Mouse (Mus musculus) fibroblast of lung, adult 2 months (primary cell): ENCODE results near the gene Rcn3.
"Not testable (repeated sequence)": the region's sequence is repeated elsewhere in the genome, so short reads cannot be mapped to it uniquely, and the experiment has no call there.

Source experiments
- DNase-seq: peaks from one replicate; pipeline ENCODE4 v3.0.0-alpha.2; 2011; ENCODE audit warnings: low read depth

Rcn3 gene

DNA sequence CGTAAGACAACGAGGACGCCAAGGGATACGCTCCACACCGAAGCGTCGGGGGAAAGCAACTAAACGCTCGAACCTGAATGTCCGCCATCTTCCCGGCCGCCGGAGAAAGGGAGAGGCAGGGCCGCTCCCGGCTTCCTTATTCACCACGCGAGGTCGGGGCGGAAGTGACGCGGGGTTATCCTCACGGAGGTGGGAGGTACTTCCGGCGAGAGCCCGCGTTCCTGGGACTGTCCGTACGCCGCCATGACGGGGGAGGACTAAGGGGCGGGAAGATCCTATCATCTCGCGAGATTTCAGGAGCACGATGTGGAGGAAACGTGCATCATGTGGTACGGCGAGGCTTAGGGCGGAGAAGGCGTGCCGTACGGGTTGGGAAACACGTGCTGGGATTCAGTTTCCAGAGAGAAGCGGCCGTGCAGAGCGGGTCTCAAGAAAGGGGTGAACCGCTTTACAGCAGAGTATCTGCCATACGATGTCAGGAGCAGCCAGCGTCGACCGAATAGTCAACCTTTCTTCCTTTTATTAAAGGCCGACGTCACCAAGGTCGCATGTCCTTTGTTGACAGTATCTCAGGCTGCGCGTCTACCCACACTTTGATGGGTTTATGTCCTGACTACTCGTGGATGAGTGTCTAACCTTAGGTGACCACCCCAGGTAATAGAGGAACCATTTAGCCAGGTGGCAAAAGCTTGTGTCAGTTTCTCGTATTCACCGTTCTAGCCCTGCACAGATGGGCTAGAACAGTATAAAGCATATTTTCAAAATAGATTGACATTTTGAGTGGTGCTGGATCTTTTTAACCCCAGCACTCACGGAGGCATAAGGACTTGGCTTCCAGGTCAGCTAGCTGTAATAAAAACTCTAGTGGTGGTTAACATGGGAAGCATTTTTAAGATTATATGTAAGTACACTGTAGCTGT is 32.5 kb upstream of the Rcn3 start, which contains the start of gene Rps11:
Gene Rps11, minus strand, starts transcription at position 216 of the 920 bp plus-strand sequence.
- peak; percentile 99 for DNase-seq

DNA sequence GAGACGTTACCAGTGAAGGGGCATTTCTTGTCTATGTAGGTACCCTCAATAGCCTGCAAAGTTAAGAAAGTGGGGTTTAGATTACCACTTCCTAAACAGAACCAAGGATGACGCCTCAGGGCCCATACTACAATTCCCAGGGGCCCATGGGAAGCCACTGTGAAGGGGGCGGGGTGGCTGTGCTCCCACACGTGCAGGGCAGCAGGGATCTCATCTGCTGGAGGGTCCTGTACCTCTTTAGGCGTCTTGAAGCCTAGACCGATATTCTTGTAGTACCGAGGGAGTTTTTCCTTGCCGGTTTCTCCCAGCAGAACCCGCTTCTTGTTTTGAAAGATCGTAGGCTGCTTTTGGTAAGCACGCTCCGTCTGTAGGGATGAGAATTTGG is 31.2 kb upstream of the Rcn3 start:
- no peak for DNase-seq

DNA sequence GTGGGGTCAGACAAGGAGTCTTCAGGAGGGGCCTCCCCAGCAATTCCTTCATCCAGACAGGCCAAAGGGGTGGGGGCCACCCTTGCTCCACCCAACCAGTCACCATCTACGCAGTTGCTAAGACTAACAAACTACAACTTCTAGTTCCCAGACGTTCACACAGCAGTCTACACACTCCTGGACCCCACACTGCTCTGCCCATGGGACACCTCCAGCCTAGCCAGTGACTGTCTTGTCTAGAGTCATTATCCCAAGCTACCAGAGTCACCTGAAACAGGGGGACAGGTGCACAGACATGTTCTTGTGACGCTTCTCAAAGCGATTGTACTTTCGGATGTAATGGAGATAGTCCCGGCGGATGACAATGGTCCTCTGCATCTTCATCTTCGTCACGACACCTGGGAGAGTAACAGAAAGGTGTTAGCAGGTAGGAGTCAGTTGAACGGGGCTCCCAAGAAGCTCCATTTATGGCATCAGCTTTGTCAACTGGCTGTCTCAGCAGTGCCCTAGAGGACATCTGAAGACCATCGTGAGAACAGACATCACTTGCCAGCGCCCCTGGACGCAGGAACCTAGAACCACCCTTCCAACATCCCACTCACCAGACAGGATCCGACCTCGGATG is 30.7 kb upstream of the Rcn3 start:
- no peak for DNase-seq

DNA sequence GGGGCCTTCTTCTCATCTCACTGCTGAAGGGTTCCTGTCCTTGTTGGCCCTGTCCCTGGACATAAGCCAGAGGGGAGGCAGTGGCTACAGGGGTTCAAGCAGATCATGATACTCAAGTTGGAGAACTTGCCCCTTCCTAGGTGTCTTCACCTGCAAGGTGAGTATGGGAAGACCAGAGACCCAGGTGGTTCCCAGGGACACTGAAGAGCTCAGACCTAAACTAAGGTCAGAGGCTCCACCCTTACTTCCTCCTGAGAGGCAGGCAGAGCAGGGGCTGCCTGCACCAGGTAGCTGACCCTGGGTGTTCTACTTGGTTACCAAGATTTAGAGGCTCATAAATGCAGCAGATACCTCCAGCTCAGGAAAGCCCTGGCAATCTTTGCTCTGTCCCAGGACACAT is 29.9 kb upstream of the Rcn3 start:
- DNase-seq: no peak

DNA sequence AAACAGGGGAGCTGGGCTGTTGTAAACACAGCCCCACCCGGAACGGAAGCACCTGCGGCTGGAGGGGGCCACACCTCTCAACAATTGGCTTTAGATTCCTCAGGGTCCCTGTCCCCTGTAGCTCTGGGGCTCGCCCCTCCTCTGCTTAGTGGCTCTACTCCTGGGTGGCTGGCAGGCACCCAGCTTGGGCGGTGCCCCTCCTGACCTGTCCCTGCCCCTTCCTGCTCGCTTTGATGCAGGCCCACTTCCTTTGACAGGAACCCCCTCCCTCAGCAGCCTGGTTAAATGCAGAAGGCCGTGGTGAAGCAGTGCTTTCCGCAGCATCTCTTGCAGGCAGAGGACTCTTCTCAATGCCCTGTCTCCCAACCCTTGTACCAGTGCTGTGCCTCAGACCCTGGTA is 29.4 kb upstream of the Rcn3 start:
- no peak for DNase-seq

DNA sequence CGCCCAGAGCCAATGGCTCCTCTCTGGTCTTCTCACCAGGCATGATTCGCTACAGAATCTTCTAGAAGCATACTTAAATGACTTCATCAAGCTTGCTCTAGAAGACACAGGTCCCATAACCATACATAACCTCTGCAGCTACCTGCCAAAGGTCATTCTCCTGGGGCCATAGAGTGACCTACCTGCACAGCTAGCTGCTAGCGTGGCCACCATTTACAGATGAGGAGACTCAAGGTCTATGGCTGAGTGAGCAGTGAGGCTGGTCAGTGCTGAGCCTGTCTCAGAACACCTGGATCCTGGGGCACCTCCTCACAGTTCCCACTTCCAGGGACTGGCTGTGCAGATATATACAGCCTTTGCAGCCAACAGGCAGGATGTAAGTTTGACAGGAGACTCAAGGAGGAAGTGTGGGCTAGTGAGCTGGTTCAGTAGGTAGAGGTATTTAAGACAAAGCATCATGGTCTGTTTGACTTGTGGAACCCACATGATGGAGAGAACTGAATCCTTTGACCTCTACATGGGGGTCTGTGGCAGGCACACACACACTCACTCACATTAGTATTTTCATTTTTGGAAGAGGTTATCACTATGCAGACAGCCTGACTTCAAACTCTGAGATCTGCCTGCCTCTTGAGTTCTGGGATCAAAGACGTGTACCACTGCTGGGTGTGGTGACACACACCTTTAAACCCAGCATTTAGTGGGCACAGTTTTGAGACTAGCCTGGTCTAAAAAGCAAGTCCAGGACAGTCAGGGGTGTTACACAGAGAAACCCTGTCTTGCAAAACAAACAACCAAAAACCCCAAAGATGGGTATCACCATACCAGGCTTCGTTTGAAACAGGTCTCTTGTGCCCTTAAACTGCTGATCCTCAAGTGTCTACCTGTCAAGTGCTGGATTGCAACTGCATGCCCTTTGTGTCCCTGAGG is 28.0 kb upstream of the Rcn3 start:
- DNase-seq: no peak

DNA sequence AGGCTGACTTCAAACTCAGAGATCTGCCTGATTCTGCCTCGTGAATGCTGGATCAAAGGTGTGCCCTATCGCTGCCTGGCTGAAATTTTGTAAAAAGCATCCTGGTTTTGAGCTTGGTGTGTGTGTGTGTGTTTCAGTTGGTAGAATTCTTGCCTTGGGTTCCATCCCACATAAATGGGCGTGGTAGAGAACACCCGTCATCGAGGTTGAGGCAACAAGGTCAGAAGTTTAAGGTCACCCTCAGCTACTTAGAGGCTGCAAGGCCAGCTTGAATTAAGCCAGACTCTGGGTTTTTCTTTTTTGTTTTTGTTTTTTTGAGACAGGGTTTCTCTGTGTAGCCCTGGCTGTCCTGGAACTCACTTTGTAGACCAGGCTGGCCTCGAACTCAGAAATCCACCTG is 26.3 kb upstream of the Rcn3 start:
- no peak for DNase-seq

DNA sequence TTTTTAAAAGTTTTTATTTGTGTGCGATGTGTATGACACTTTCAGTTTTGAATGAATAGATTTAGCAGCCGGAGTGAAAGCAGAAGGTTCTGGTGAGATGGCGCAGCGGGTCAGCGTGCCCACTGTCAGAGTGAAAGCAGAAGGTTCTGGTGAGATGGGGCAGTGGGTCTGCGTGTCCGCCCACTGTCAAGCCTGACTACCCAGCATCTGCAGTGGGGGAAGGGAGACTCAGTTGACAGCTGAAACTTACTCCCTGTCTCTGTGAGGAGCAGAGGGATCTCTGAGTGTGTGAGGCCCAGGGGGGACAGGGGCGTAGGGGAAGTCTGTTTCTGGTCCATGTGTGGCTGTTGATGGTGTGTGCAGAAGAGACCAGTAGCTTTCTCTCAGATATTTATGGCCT is 25.5 kb upstream of the Rcn3 start:
- DNase-seq: no peak

DNA sequence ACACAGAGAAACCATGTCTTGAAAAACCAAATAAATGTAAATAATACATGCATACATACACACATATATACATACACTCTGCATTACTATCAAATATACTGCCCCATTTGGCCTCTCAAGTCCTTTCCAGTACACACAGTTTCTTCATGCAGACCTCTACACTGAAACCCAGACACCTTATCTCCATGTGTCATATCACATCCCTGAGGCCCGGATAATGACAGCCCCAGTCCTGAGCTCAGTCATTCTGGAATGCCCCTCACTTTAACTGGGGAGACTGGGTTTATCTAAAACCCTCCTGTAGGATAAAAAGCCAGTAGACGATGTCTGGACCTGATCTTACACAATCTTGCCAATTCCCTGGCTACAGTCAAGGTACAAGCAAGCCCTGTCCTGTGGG is 21.5 kb upstream of the Rcn3 start:
- no peak for DNase-seq

DNA sequence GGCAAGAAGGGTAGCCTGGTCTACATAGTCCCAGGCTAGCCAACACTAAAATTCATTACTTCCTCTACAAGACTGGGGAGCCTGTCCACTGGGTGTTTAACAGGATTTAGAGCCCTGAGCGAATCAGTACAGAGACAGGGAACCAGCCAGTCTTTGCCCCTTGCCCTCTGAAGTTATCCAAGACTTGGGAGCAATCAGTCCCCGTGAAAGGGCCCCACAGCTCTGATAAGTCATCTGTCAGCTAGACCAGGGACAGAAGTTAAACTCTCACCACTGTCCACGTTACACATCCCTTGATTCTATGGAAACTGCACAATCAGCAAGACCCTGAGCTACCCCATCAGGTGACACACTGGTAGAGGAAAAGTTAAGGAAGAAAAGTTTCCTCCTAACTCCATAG is 20.5 kb upstream of the Rcn3 start:
- no peak for DNase-seq

DNA sequence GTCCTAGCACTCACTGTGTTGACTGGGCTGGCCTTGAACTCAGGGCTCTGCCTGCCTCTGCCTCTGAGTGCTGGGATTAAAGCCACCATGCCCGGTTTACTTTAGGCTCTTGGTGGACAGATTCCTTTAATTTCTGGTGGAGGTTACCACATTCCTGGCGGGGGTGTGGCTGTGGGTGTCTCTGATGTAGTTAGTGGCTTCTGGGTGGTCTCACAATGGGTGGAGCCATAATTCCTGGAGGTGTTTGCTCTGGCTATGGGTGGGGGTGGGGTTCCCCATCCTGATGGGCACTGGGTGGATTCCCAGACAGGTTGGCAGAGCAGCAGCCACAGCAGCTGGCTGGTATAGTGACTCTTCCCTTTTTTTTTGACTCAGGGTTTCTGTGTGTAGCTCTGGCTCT is 19.9 kb upstream of the Rcn3 start:
- DNase-seq: no peak

DNA sequence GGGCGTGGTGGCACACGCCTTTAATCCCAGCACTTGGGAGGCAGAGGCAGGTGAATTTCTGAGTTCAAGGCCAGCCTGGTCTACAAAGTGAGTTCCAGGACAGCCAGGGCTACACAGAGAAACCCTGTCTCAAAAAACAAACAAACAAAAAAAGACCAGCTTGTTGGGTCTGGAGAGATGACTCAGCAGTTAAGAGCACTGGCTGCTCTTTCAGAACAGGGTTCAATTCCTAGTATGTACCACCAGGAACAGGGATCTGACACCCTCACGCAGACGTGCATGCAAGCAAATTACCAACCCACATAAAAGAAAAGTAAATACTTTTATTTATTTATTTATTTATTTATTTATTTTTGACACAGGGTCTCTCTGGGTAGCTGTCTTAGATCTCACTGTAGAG is 18.1 kb upstream of the Rcn3 start:
- not testable (repeated sequence) for DNase-seq

DNA sequence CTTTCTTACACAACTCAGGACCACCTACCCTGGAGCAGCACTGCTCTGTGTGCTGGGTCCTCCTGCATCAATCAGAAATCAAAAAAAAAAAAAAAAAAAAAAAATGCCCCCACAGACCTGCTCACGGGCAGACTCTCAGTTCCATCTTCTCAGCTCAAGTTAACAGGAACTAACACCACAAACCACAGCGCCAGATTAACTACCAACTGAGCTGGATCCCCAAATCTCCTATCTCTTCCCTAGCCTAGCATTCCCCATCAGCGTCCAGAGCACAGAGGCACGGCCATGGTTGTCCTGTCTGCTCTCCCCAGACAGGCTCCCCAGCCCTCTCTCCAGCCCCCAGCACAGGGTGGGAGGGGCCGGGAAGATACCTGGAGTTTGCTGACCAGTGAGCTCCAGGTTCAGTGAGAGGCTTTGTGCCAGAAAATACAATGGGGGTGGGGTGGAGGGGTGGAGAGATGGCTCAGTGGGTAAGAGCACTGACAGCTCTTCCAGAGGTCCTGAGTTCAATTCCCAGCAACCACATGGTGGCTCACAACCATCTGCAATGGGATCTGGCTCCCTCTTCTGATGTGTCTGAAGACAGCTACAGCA is 15.1 kb upstream of the Rcn3 start:
- no peak for DNase-seq

DNA sequence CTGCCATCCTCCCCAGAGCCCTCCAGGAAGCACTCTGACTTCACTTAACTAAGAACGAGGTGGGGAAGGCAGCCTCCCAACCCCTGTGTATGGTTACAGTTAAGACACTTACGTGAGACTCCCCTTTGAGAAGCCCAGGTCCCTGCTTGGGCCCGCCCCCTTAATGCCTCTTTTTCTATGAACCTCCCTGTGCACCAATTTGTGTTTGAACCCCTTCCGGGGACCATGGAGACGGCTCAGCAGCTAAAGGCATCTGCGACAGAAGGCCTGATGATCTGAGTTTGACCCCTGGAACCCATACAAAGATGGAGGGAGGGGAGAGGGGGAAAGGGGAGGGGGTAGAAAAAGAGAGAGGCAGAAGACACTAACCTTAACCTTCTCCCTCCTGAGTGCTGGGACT is 14.4 kb upstream of the Rcn3 start:
- DNase-seq: no peak

DNA sequence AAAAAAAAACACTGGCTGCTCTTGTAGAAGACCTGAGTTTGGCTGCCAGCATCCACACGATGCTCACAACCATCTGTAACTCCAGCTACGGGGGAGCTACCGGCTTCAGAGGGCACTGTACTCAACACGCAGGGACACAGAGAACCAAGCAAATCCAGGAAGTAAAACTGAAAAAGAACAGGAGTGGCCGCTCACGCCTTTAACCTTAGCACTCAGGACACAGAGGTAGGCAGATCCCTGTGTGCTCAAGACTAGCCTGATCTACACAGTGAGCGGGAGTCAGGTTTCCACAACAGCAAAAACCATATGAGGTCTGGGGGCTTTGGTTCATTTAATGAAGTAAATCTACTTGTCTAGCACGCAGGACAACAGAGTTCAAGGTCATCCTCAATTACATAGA is 13.5 kb upstream of the Rcn3 start:
- no peak for DNase-seq

DNA sequence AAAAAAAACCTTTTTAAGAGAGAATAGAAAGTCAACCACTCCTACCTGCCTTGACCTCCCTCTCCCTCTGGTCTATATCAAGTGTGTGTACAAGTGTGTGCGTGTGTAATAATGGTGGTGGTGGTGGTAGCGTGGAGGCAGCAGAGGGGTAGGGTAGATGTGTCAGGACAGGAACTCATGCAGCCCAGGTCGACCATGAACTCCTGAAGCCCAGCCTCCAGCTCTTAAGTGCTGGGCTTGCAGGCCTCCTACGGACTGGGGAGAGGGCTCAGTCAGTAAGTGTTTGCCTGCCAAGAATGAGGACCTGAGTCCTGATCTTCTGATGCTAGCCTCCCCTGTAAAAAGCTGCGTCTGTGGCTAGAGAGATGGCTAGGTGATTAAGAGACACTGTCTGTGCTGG is 12.9 kb upstream of the Rcn3 start:
- no peak for DNase-seq

DNA sequence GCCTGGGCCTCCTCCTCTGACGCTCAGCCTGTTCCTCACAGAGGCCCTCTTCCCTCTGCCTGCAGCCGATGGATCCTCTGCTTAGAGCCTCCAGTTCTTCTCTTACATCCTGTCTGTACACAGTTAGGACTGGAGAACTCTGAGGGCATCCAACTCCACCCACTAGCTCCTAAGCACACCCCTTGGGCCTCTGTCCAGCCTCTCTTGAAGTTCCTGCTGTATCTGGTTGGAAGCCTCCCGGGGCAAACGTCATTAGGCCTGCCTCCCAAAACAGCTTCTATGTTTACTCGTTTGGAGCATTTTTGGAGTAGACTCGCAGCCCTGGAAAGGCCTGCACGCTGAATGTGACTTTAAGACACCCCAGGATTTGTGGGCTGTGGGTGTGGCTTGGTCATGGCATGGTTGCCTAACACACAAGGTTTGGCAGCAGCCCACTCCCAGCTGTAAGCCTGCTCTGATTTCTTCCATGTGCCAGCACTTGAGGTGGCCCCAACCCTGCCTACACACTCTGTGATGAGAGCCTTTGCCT is 11.7 kb upstream of the Rcn3 start, which contains the start of gene Fcgrt:
Gene Fcgrt, minus strand, starts transcription at position 200 of the 529 bp plus-strand sequence.
- peak; percentile 100 for DNase-seq

DNA sequence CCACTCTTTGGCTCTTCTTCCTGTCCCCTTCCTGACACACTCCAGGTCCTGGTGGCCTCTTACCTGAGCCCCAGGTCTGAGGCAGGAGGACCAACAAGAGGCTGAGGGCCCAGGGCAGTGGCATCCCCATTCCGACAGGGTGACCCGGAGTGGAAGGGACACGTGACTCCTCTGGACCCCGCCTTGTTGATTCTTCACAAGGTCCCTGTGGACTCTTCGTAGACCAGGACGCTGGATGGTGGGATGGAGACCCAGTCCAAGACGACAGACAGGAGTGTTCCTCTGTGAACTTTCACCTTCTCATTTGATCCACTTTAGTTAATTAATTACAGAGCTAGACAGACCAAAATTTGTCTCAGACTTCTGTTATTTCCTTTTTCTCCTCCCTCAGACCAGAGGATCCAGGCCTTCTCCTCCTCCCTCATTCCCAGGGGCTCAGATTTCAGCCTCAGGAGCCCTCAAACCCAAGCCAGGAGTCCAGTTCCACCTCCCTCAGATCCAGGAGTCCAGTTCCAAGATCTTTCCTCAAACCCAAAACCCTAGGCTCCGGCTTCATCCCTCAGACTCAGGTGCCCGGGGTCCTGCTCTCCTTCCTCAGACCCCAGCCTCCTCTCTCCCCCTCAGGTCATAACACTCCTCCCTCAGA is 11.0 kb upstream of the Rcn3 start:
- peak; percentile 49 for DNase-seq

DNA sequence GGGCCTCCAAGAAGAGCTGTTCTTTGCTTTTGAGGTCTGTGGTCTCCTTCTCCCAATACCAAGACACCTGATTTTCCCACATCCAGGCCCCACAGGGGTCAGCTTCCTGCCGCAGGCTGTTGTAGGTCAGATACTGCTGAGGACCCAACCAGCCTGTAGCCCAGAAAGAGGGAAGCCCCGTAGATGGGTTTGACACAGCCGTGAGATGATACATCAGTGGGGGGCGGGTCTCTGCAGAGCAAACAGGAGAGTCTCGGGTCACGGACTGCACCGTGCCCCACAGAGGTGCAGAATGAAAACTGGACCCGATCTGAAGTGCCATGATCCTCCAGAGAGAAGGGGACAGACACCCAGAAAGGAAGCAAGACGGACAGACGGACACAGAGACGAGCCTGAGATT is 10.4 kb upstream of the Rcn3 start:
- no peak for DNase-seq

DNA sequence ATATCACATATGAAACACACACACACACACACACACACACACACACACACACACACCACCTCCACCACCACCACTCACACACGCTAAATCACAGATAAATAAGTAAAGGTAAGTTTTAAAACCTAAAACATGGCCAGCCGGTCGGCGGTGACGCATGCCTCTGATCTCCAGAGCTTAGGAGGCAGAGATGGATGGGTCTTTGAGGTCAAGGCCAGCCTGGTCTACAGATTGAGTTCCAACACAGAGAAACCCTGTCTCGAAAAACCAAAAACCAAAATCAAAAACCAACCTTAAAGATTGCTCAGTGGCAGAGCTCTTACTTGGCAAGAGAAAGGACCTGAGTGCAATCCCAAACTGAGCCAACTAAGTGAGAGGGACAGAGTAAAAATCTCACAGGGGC is 8.0 kb upstream of the Rcn3 start:
- DNase-seq: no peak

DNA sequence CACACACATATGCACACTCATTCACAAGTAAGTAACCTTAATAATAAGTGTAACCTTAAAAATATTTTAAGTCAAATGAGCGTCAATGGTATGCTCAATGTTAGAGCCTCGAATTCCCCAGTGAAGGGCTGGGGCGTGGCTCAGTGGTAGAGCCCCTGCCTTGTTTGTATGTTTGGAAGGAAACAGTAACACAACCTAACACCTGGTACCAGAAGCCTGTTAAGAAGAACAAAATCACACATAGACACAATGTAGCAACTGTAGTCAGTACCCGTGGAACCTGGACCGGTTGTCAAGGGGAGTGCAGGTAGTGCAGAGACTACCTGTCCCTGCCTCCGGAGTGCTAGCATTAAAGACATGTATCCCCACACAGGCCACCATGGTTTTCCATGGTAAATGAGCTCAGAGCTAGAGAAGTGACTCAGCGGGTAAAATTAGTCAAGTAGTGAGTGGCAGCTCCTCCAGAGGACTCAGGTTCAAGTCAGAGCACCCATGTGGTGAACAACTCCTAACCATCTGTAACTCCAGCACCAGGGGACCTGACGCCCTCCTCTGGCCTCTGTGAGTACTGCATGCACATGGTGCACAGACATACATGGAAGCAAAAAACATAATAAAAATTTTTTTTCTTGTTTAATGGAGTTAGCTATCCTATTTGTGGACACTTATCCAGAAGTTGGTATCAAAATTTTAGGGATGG is 6.7 kb upstream of the Rcn3 start:
- DNase-seq: no peak
